Mouse (Mus musculus) heart, embryonic 11.5 days (tissue): ENCODE measurements around the gene AI481877. TPM values are rescaled to one million over a fixed set of nuclear protein-coding genes. Genes with fewer than 3 reads are reported as not detected.

Source experiments
- ATAC-seq: fragments of 200-750 bp; cut with Nextera tagmentation; replicated peaks from 2 replicates; pipeline ENCODE4 v1.8.0; 2017; ENCODE audit warnings: moderate library complexity; ENCODE audit not compliant: insufficient number of reproducible peaks, low FRiP score, low TSS enrichment
- H3K27ac ChIP-seq: fragments of 300-500 bp; sonication (generic); 2 replicates; pipeline ENCODE4 v1.5.1; 2014; ENCODE audit warnings: mild to moderate bottlenecking, low read depth, low read length
- H3K27me3 ChIP-seq: fragments of 300-500 bp; sonication (generic); 2 replicates; pipeline ENCODE4 v1.6.1; 2014; ENCODE audit warnings: mild to moderate bottlenecking, low read length, mixed read lengths; ENCODE audit not compliant: control insufficient read depth, insufficient read depth
- H3K36me3 ChIP-seq: fragments of 300-500 bp; sonication (generic); 2 replicates; pipeline ENCODE4 v1.6.1; 2014; ENCODE audit warnings: mild to moderate bottlenecking, low read length, moderate library complexity, mixed read lengths; ENCODE audit not compliant: control insufficient read depth, insufficient read depth
- H3K4me1 ChIP-seq: fragments of 300-500 bp; sonication (generic); 2 replicates; pipeline ENCODE4 v1.6.1; 2014; ENCODE audit warnings: low read length; ENCODE audit not compliant: control insufficient read depth, insufficient read depth
- H3K4me2 ChIP-seq: fragments of 300-500 bp; sonication (generic); 2 replicates; pipeline ENCODE4 v1.6.1; 2014; ENCODE audit warnings: mild to moderate bottlenecking, moderate library complexity
- H3K4me3 ChIP-seq: fragments of 300-500 bp; sonication (generic); 2 replicates; pipeline ENCODE4 v1.5.1; 2014; ENCODE audit warnings: low read depth, low read length
- H3K9ac ChIP-seq: fragments of 300-500 bp; sonication (generic); 2 replicates; pipeline ENCODE4 v1.6.1; 2014; ENCODE audit warnings: mild to moderate bottlenecking, low read depth, low read length, moderate library complexity
- H3K9me3 ChIP-seq: fragments of 300-500 bp; sonication (generic); replicated peaks from 2 replicates; pipeline ENCODE4 v1.6.1; 2016; ENCODE audit warnings: low read length; ENCODE audit not compliant: control insufficient read depth
- WGBS: fragments of 180-500 bp; shearing (Covaris S2); extraction: QIAGEN DNeasy Blood & Tissue Kit; methylation state at CpG from one replicate; pipeline ENCODE4 v1.1.7; 2014; ENCODE audit not compliant: insufficient replicate concordance; 5-methylcytosine and 5-hydroxymethylcytosine counted together
- polyA plus RNA-seq: library from polyadenylated mRNA; unstranded; fragments of >200 nt; fragmentation: Nextera tagmentation; extraction: Ambion mirVana; gene quantifications from 2 replicates; pipeline ENCODE4 v1.2.1, GENCODE M21; 2014

Gene AI481877
- polyA plus RNA-seq, 1 experiment from 2014 or later = not detected

DNA sequence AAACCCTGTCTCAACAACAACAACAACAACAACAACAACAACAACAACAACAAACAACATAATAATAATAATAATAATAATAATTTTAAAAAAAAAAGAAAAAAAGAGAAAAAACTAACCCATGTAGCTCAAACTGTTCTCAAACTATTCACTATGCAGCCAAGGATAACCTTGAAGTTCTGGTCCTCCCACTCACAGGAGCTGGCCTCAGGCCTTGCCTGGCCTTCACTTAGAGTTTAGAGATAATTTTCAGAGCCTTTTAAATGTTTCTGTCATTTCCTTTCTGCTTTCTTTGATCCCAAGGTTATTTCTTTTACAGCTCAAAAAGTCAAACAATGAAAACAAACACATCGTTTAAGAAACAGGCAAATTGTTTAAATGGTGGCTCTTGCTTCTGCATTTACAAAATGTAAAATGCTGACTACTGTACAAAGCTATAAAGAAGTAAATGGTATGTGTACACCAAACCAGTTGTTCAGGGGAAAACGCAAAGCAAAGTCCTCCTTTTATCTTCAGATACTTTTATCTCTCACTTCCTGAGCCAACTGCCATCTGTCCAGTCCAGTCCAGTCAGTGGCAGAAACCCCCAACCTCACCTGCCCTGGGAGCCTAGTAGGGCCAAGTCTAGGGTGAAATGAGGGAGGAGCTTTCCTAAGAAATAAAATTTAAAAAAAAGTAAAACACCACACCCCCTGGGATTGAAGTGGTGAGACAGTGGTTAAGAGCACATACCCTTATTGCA lies 34.6 kb upstream of the AI481877 start:
- Histone ChIP-seq H3K4me2 (no peak overlapping the region), H3K27ac (no peak overlapping the region), H3K4me3 (no peak overlapping the region), H3K4me1 (peaks cover 12% of the 10 kb centered on the region), H3K36me3 (no peaks in the 10 kb centered on the region), H3K27me3 (no peaks in the 10 kb centered on the region), H3K9me3 (no peaks in the 10 kb centered on the region), H3K9ac (no peak overlapping the region)
- WGBS = 54% methylated on average over 2 of the region's 2 CpGs
- ATAC-seq = no peak

- Histone ChIP-seq H3K9ac (no peak overlapping the region), H3K4me1 (peaks cover 12% of the 10 kb centered on the region), H3K27ac (no peak overlapping the region), H3K9me3 (no peaks in the 10 kb centered on the region), H3K27me3 (no peaks in the 10 kb centered on the region), H3K4me2 (no peak overlapping the region), H3K36me3 (no peaks in the 10 kb centered on the region), H3K4me3 (no peak overlapping the region)
- 48% methylated on average over 2 of the region's 2 CpGs for WGBS
- ATAC-seq = no peak
These were observed 33.8 kb upstream of the AI481877 start for GRCm38 (mm10) chr4:59172616-59173015.

- H3K36me3 ChIP-seq = no peaks in the 10 kb centered on the region
- H3K4me2 ChIP-seq = no peak overlapping the region
- peaks cover 7% of the 10 kb centered on the region for H3K4me1 ChIP-seq
- no peak for ATAC-seq
- no peaks in the 10 kb centered on the region for H3K27me3 ChIP-seq
- no peak overlapping the region for H3K9ac ChIP-seq
- no peak overlapping the region for H3K4me3 ChIP-seq
- no peak overlapping the region for H3K27ac ChIP-seq
- no peaks in the 10 kb centered on the region for H3K9me3 ChIP-seq
- 65% methylated on average over 5 of the region's 5 CpGs for WGBS
These were observed 31.2 kb upstream of the AI481877 start for GRCm38 (mm10) chr4:59169981-59170380.

DNA sequence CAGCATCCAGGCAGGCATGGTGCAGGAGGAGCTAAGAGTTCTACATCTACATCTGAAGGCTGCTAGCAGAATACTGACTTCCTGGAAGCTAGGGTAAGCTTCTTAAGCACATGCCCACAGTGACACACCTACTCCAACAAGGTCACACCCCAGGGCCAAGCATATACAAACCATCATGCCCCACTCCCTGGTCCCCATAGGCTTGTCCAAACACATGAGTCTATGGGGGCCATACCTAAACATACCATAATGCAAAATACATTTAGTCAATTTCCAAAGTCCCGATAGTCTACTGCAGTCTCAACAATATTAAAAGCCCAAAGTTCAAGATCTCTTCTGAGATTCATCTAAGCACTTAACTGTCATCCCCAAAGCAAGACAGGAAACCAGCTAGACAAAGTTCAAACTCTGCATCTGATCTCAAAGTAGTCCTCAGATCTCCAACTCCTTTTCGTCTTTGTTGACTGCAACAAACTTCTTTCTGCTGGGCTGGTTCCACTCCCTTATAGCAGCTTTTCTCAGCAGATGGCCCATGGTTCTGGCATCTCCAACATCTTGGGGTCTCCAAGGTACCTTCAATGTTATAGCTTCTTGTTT lies 28.6 kb upstream of the AI481877 start:
- H3K4me3 ChIP-seq = no peak overlapping the region
- no peaks in the 10 kb centered on the region for H3K4me1 ChIP-seq
- H3K9me3 ChIP-seq = no peaks in the 10 kb centered on the region
- WGBS = 89% methylated on average over 2 of the region's 2 CpGs
- no peak overlapping the region for H3K9ac ChIP-seq
- H3K4me2 ChIP-seq = no peak overlapping the region
- no peaks in the 10 kb centered on the region for H3K36me3 ChIP-seq
- no peak overlapping the region for H3K27ac ChIP-seq
- no peaks in the 10 kb centered on the region for H3K27me3 ChIP-seq
- no peak for ATAC-seq

GRCm38 (mm10) chr4:59164034-59164433 lies 25.3 kb upstream of the AI481877 start:
- Histone ChIP-seq H3K27ac (no peak overlapping the region), H3K4me3 (no peak overlapping the region), H3K36me3 (no peaks in the 10 kb centered on the region), H3K9ac (no peak overlapping the region), H3K9me3 (no peaks in the 10 kb centered on the region), H3K27me3 (no peaks in the 10 kb centered on the region), H3K4me1 (peaks cover 8% of the 10 kb centered on the region; the same call in 1 of the 2 replicates), H3K4me2 (no peak overlapping the region)
- 59% methylated on average over 2 of the region's 2 CpGs for WGBS
- no peak for ATAC-seq

DNA sequence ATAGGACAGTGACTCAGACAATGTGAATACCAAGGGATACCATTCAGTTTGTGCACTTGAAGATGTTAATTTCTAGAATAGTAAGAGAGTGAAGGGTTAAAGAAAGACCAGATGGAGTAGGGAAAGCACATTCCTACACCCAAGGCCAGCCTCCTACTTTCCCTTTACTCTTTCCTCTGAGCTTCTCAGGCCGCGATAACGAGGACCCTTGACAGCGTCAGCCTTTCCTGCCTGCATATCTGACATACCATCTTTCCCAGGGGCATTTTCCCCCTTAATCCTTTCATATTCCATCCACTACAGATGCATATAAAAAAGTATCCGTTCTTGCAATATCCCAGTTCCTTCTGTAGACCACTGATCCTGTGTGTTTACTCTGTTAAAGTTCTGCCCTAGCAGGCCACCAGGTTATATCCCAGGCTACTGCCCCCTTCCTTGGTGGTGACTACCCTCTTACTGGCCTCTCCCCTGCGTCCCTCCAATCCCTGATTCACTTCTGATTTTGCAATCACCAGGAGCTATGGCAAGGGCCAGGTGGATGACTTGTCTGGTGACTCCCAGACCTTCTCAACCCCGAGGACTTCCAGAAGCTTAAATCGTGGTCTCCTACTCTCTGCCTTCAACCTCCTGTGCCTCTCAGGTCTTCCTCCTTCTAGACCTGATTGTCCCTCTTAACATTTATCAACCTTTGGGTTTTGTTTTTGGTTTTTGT lies 22.3 kb upstream of the AI481877 start:
- ATAC-seq = no peak
- 42% methylated on average over 8 of the region's 8 CpGs for WGBS
- no peak overlapping the region for H3K4me3 ChIP-seq
- no peaks in the 10 kb centered on the region for H3K27me3 ChIP-seq
- no peak overlapping the region for H3K27ac ChIP-seq
- H3K36me3 ChIP-seq = no peaks in the 10 kb centered on the region
- H3K9ac ChIP-seq = no peak overlapping the region
- no peaks in the 10 kb centered on the region for H3K9me3 ChIP-seq
- H3K4me2 ChIP-seq = no peak overlapping the region
- H3K4me1 ChIP-seq = peaks cover 8% of the 10 kb centered on the region; the same call in 1 of the 2 replicates

GRCm38 (mm10) chr4:59160289-59160688 lies 21.5 kb upstream of the AI481877 start:
- ATAC-seq = no peak
- Histone ChIP-seq H3K36me3 (no peaks in the 10 kb centered on the region), H3K9me3 (no peaks in the 10 kb centered on the region), H3K27me3 (no peaks in the 10 kb centered on the region), H3K4me1 (peaks cover 8% of the 10 kb centered on the region; the same call in 1 of the 2 replicates), H3K4me2 (no peak overlapping the region), H3K27ac (no peak overlapping the region), H3K9ac (no peak overlapping the region), H3K4me3 (no peak overlapping the region)
- 74% methylated on average over 5 of the region's 5 CpGs for WGBS

GRCm38 (mm10) chr4:59157654-59158053 lies 18.9 kb upstream of the AI481877 start:
- Histone ChIP-seq H3K4me2 (no peak overlapping the region), H3K36me3 (no peaks in the 10 kb centered on the region), H3K27ac (no peak overlapping the region), H3K9me3 (no peaks in the 10 kb centered on the region), H3K4me1 (peaks cover 8% of the 10 kb centered on the region; the same call in 1 of the 2 replicates), H3K9ac (no peak overlapping the region), H3K4me3 (no peak overlapping the region), H3K27me3 (no peaks in the 10 kb centered on the region)
- 34% methylated on average over 2 of the region's 2 CpGs for WGBS
- no peak for ATAC-seq
